Mouse (Mus musculus) midbrain, embryonic 11.5 days (tissue): ENCODE data around the gene Plekhh1. TPM values are rescaled to one million over a fixed set of nuclear protein-coding genes. Genes with fewer than 3 reads are reported as not detected.

Source experiments
- ATAC-seq: fragments of 200-750 bp; cut with Nextera tagmentation; 2 replicates; pipeline ENCODE4 v1.8.0; 2017; ENCODE audit warnings: moderate TSS enrichment, moderate library complexity; ENCODE audit not compliant: low FRiP score
- DNase-seq: peaks from one replicate; pipeline ENCODE4 v3.0.0; 2015; ENCODE audit warnings: low spot score; ENCODE audit errors: missing footprints
- H3K27ac ChIP-seq: fragments of 300-500 bp; sonication (generic); 2 replicates; pipeline ENCODE4 v1.5.1; 2014; ENCODE audit warnings: low read depth, low read length
- H3K27me3 ChIP-seq: fragments of 300-500 bp; sonication (generic); 2 replicates; pipeline ENCODE4 v1.6.1; 2014; ENCODE audit warnings: mild to moderate bottlenecking, low read length, moderate library complexity, mixed read lengths; ENCODE audit not compliant: control insufficient read depth, insufficient read depth
- H3K36me3 ChIP-seq: fragments of 300-500 bp; sonication (generic); 2 replicates; pipeline ENCODE4 v1.6.1; 2014; ENCODE audit warnings: mild to moderate bottlenecking, low read length, moderate library complexity, mixed read lengths; ENCODE audit not compliant: control insufficient read depth, insufficient read depth
- H3K4me1 ChIP-seq: fragments of 300-500 bp; sonication (generic); 2 replicates; pipeline ENCODE4 v1.6.1; 2014; ENCODE audit warnings: low read length; ENCODE audit not compliant: control insufficient read depth, insufficient read depth
- H3K4me2 ChIP-seq: fragments of 300-500 bp; sonication (generic); 2 replicates; pipeline ENCODE4 v1.6.1; 2014; ENCODE audit warnings: mild to moderate bottlenecking, moderate library complexity
- H3K4me3 ChIP-seq: fragments of 300-500 bp; sonication (generic); 2 replicates; pipeline ENCODE4 v1.5.1; 2014; ENCODE audit warnings: low read depth, low read length
- H3K9ac ChIP-seq: fragments of 300-500 bp; sonication (generic); 2 replicates; pipeline ENCODE4 v1.6.1; 2014; ENCODE audit warnings: low read length
- H3K9me3 ChIP-seq: fragments of 300-500 bp; sonication (generic); 2 replicates; pipeline ENCODE4 v1.6.1; 2016; ENCODE audit warnings: low read length; ENCODE audit not compliant: control insufficient read depth
- WGBS: fragments of 180-500 bp; shearing (Covaris S2); extraction: QIAGEN DNeasy Blood & Tissue Kit; methylation state at CpG from one replicate; pipeline ENCODE4 v1.1.7; 2014; 5-methylcytosine and 5-hydroxymethylcytosine counted together
- polyA plus RNA-seq: library from polyadenylated mRNA; unstranded; fragments of >200 nt; fragmentation: Nextera tagmentation; extraction: Ambion mirVana; gene quantifications from 2 replicates; pipeline ENCODE4 v1.2.1, GENCODE M21; 2014

Plekhh1 gene
- polyA plus RNA-seq, 1 experiment from 2014 or later = 6.4 TPM

DNA sequence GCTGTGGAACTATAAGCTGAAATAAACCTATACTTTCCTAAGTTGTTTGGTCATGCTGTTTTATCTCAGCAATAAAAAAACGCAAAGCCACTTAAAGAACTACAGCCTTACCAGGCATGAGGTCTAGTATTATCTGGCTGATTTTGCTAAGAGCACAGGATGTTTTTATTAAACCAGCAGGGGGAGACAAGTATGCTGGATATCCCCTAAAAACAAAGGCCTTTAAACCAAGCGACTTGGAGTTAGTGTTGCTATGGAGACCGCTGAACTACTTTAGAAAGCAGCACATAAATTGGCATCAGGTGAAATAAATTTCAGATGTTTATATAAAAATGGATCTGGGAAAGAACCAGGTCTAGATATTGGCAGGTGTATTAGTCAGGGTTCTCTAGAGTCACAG is 93.9 kb downstream of the Plekhh1 start:
- no peak overlapping the region for H3K4me3 ChIP-seq
- no peak overlapping the region for H3K4me2 ChIP-seq
- H3K9ac ChIP-seq = no peak overlapping the region
- WGBS = 33% methylated on average over 3 of the region's 3 CpGs
- no peaks in the 10 kb centered on the region for H3K27me3 ChIP-seq
- no peak overlapping the region for H3K27ac ChIP-seq
- H3K9me3 ChIP-seq = no peaks in the 10 kb centered on the region
- no peaks in the 10 kb centered on the region for H3K4me1 ChIP-seq
- DNase-seq = no peak
- H3K36me3 ChIP-seq = no peaks in the 10 kb centered on the region
- ATAC-seq = no peak

- under 1% methylated on average over 47 of the region's 47 CpGs for WGBS
- peak; percentile 91 for ATAC-seq
These were observed 101.6 kb downstream of the Plekhh1 start, which contains the start of gene Arg2 for GRCm38 (mm10) chr12:79130299-79131177. TSS of gene Arg2 (plus strand) at chr12:79130777.

More at GRCm38 (mm10) chr12:79130299-79131177, 101.6 kb downstream of the Plekhh1 start, which contains the start of gene Arg2:
- no peak within 1 kb of the TSS for H3K27ac ChIP-seq
- peaks cover 10% of the 10 kb centered on the region; the same call in 1 of the 2 replicates for H3K4me1 ChIP-seq
- peak within 1 kb of the TSS; percentile 58 for H3K9ac ChIP-seq
- peak within 1 kb of the TSS; percentile 90 for H3K4me2 ChIP-seq
- H3K36me3 ChIP-seq = no peaks in the 10 kb centered on the region
- no peaks in the 10 kb centered on the region for H3K9me3 ChIP-seq
- DNase-seq = peak; percentile 96
- H3K27me3 ChIP-seq = peaks cover 27% of the 10 kb centered on the region
- peak within 1 kb of the TSS; percentile 45 for H3K4me3 ChIP-seq

Other genes starting within 250 kb of the Plekhh1 start
- 106 and 122 TPM in 2 replicates for gene Atp6v1d, start 167.5 kb upstream of the Plekhh1 start, polyA plus RNA-seq
- 249 and 250 TPM in 2 replicates for gene Eif2s1, start 167.3 kb upstream of the Plekhh1 start, polyA plus RNA-seq
- gene Plek2, start 122.2 kb upstream of the Plekhh1 start, polyA plus RNA-seq = 2.9 and 3.9 TPM in 2 replicates
- 6.0 and 6.4 TPM in 2 replicates for gene Tmem229b, start 21.5 kb upstream of the Plekhh1 start, polyA plus RNA-seq
- 29.0 and 29.6 TPM in 2 replicates for gene Pigh, start 60.5 kb downstream of the Plekhh1 start, polyA plus RNA-seq
- gene Arg2, start 101.6 kb downstream of the Plekhh1 start, polyA plus RNA-seq = 4.1 and 5.5 TPM in 2 replicates
- 101 and 106 TPM in 2 replicates for gene Vti1b, start 143.5 kb downstream of the Plekhh1 start, polyA plus RNA-seq
- gene Rdh11, start 163.1 kb downstream of the Plekhh1 start, polyA plus RNA-seq = 28.9 and 31.1 TPM in 2 replicates
- 1.4 and 1.9 TPM in 2 replicates for gene Rdh12, start 179.8 kb downstream of the Plekhh1 start, polyA plus RNA-seq